Mouse (Mus musculus): ENCODE results near the gene Plxna2.

- no peak for TF ChIP-seq EP300 (IDR thresholded peaks at IDR 0.05; ENCODE audit: low read depth)
- no peak for TF ChIP-seq CTCF (IDR thresholded peaks at IDR 0.05; ENCODE audit: low read depth)
Observed at GRCm38 (mm10) chr1:194680136-194680535, 62.1 kb downstream of the Plxna2 start.
